Comparison of ENCODE assay signal across 12 mouse cellular contexts in the genomic region with DNA sequence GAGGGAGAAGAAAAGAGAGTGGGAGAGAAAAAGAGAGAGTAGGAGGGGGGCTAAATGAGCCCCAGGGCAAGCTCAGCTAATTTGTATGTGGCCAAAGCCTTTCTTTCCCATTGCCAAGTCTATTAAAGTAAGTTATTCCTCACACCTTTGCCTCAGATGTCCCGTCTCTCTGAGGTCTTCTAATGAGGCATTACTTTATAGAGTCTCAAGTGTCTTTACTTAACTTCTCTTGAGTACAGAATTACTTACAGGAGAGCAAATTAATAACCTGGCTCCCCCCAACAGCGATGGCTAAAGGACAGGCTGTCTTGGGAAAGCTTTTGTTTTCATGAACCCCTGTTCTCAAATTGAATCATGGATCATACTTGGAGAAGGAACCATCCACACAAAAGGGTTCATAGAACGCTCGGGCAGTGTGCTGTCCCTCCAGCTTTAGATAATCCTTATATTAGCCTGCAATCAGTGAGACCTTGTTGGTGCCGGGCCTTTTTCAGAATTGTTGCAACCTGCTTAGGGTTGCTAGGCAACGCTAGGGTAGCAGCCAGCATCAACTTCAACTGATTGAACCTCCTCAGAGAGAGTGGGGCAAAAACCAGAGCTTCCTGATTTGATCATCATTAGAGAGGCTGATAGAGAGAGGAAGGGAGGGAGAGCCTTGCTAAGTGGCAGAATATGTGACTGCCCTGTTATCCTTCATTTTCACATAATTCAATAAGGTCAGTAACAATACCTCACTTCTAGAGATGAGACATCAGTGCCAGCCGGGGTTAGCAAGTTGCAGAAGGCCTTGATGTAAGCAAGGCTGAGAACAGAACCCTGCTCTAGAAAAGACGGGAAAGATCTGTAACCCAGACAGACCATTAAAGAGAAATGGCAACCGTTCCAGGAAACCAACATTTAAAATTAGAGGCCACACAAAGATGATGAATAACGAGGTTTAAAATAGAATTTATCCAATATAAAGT.
DNase-seq lines count a peak whose midpoint lies in the region; ATAC-seq and TF ChIP-seq lines count a peak whose summit lies in the region.
"Had no signal": no experiment of that assay in that cellular context is flagged by ENCODE, and none has a peak within 500 bp of the region (broad histone marks: within the 10 kb centered on the region; RNA-seq: fewer than 3 reads in every experiment).

No protein-coding gene starts in this region.

- H3K27ac ChIP-seq in embryonic facial prominence, embryonic 11.5 days (replicated peaks; ENCODE audit: low read depth, low read length) = no peak overlapping the region
- peak overlapping the region; percentile 90 for H3K27ac ChIP-seq in layer of hippocampus, adult 2 months
- H3K27ac ChIP-seq: embryonic facial prominence, embryonic 12.5 days had no signal

- no peak overlapping the region for H3K4me3 ChIP-seq in embryonic facial prominence, embryonic 11.5 days (ENCODE audit: low read depth, low read length)
- H3K4me3 ChIP-seq in layer of hippocampus, adult 2 months = no peak overlapping the region
- H3K4me3 ChIP-seq: embryonic facial prominence, embryonic 12.5 days had no signal

- no peak for ATAC-seq in embryonic facial prominence, embryonic 11.5 days (replicated peaks; ENCODE audit: insufficient number of reproducible peaks, low FRiP score, low TSS enrichment, low read depth)

- H3K4me1 ChIP-seq in embryonic facial prominence, embryonic 11.5 days (ENCODE audit: control insufficient read depth, insufficient read depth, low read length) = no peaks in the 10 kb centered on the region

- H3K9ac ChIP-seq in embryonic facial prominence, embryonic 11.5 days (replicated peaks; ENCODE audit: low read length) = no peak overlapping the region
- H3K9ac ChIP-seq: embryonic facial prominence, embryonic 12.5 days had no signal

- DNase-seq in left cerebral cortex, postnatal 4 days = peak; percentile 18
- DNase-seq in left cerebral cortex, adult 18-20 months (ENCODE audit: low spot score in 2 of 2) = no peak
- peak; percentile 48 for DNase-seq in embryonic facial prominence, embryonic 11.5 days (ENCODE audit: low spot score)
- peak in 1 of 2 experiments; percentile 68 for DNase-seq in layer of hippocampus, adult 2 months (ENCODE audit: low spot score in 2 of 2)
- DNase-seq in retina, adult 2 months (ENCODE audit: low read depth, low spot score) = peak; percentile 16
- DNase-seq in heart, postnatal 36 days = no peak
- no peak for DNase-seq in kidney, postnatal 14 days
- DNase-seq in testis, postnatal 10 days (ENCODE audit: low spot score) = no peak
- DNase-seq: gastrocnemius, postnatal 10 days; heart, postnatal 4 days; thymus, adult 2 months had no signal

- no peaks in the 10 kb centered on the region for H3K9me3 ChIP-seq in embryonic facial prominence, embryonic 11.5 days (replicated peaks; ENCODE audit: control insufficient read depth, low read length)
- H3K9me3 ChIP-seq: embryonic facial prominence, embryonic 12.5 days had no signal

- TF ChIP-seq CTCF in layer of hippocampus, adult 2 months (conservative IDR thresholded peaks at IDR 0.05) = no peak

- no peak overlapping the region for H3K4me2 ChIP-seq in embryonic facial prominence, embryonic 11.5 days (ENCODE audit: low read depth, low read length)
- H3K4me2 ChIP-seq: embryonic facial prominence, embryonic 12.5 days had no signal

- no peaks in the 10 kb centered on the region for H3K36me3 ChIP-seq in embryonic facial prominence, embryonic 11.5 days (replicated peaks; ENCODE audit: control insufficient read depth, insufficient read depth, low read depth, low read length)
- H3K36me3 ChIP-seq: embryonic facial prominence, embryonic 12.5 days had no signal

- H3K27me3 ChIP-seq in embryonic facial prominence, embryonic 11.5 days (ENCODE audit: control insufficient read depth, insufficient read depth, low read length) = no peaks in the 10 kb centered on the region
- H3K27me3 ChIP-seq: embryonic facial prominence, embryonic 12.5 days had no signal

- intact Hi-C loops in left cerebral cortex, postnatal 4 days (cut with DNase I) = no loop called here
- intact Hi-C loops in heart, postnatal 36 days (cut with DNase I) = no loop called here

- WGBS in embryonic facial prominence, embryonic 11.5 days = 61% methylated on average over 10 of the region's 10 CpGs

Comparison
In these comparisons a context has a peak if more than half of its experiments do, and no peak if none do; other contexts are left out.
1. DNase-seq: peak in left cerebral cortex, postnatal 4 days (single experiment), embryonic facial prominence, embryonic 11.5 days (single experiment) and retina, adult 2 months (single experiment); none in left cerebral cortex, adult 18-20 months (0 of 2), heart, postnatal 36 days (0 of 2), kidney, postnatal 14 days (single experiment) and testis, postnatal 10 days (single experiment).